Mouse (Mus musculus): ENCODE results near the gene Nxf1. TPM values are rescaled to one million over a fixed set of nuclear protein-coding genes. Genes with fewer than 3 reads are reported as not detected.
A peak's percentile ranks its signal among the peaks of the same experiment; 100 is the strongest.
"Not testable (repeated sequence)": the region's sequence is repeated elsewhere in the genome, so short reads cannot be mapped to it uniquely, and the experiment has no call there.

Gene Nxf1
- polyA plus RNA-seq, 1 experiment, result 191 TPM

- H3K27ac ChIP-seq (ENCODE audit: control insufficient read depth, insufficient read depth, low read length), result peak overlapping the region; percentile 55
- peak overlapping the region; percentile 56 for H3K4me3 ChIP-seq (ENCODE audit: control insufficient read depth, insufficient read depth, low read length)
- no peaks in the 10 kb centered on the region for H3K27me3 ChIP-seq (ENCODE audit: control insufficient read depth, insufficient read depth, low read length)
- peaks cover 3% of the 10 kb centered on the region; the same call in 1 of the 2 replicates for H3K4me1 ChIP-seq (replicated peaks; ENCODE audit: control insufficient read depth, insufficient read depth, low read length)
- TF ChIP-seq POLR2A (IDR thresholded peaks at IDR 0.05; ENCODE audit: control insufficient read depth, extremely low read depth, insufficient read depth, low read length, poor library complexity) (no peak), CTCF (IDR thresholded peaks at IDR 0.05; ENCODE audit: borderline replicate concordance, control insufficient read depth, extremely low read depth, insufficient read depth, low read length, poor library complexity) (no peak)
- H3K36me3 ChIP-seq (ENCODE audit: control insufficient read depth, insufficient read depth, low read length), result peaks cover 24% of the 10 kb centered on the region
- DNase-seq, result no peak
- under 1% methylated on average over 20 of the region's 20 CpGs for WGBS
Observed at GRCm38 (mm10) chr19:8723574-8724346, 33.1 kb upstream of the Nxf1 start.

DNA sequence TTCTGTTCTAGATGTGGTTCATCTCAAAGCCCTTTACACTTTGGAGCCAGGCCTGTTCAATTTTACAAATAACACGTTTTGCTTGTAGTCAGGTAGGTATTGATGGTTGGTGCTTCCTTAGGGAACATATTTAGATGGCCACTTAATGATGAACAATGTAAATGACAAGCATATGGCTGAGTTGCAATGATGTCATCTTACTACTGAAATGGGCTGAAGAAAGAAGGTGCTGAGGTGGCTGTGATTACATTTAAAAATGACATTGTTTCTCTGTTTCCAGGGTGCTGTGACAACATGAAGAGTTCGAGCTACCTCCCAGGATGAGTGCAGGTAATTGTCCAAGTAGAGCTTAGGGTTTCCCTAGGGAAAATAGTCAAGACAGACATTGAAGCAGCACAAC is 32.5 kb upstream of the Nxf1 start:
- no peaks in the 10 kb centered on the region for H3K27me3 ChIP-seq (ENCODE audit: control insufficient read depth, insufficient read depth, low read length)
- no peak overlapping the region for H3K27ac ChIP-seq (ENCODE audit: control insufficient read depth, insufficient read depth, low read length)
- 5% methylated on average over 2 of the region's 2 CpGs for WGBS
- TF ChIP-seq CTCF (IDR thresholded peaks at IDR 0.05; ENCODE audit: borderline replicate concordance, control insufficient read depth, extremely low read depth, insufficient read depth, low read length, poor library complexity) (no peak), POLR2A (IDR thresholded peaks at IDR 0.05; ENCODE audit: control insufficient read depth, extremely low read depth, insufficient read depth, low read length, poor library complexity) (no peak)
- peaks cover 3% of the 10 kb centered on the region; the same call in 1 of the 2 replicates for H3K4me1 ChIP-seq (replicated peaks; ENCODE audit: control insufficient read depth, insufficient read depth, low read length)
- no peak for DNase-seq
- peaks cover 24% of the 10 kb centered on the region for H3K36me3 ChIP-seq (ENCODE audit: control insufficient read depth, insufficient read depth, low read length)
- H3K4me3 ChIP-seq (ENCODE audit: control insufficient read depth, insufficient read depth, low read length), result no peak overlapping the region

GRCm38 (mm10) chr19:8725081-8725613 is 31.7 kb upstream of the Nxf1 start:
- Histone ChIP-seq H3K36me3 (ENCODE audit: control insufficient read depth, insufficient read depth, low read length) (peaks cover 24% of the 10 kb centered on the region), H3K4me1 (replicated peaks; ENCODE audit: control insufficient read depth, insufficient read depth, low read length) (peaks cover 3% of the 10 kb centered on the region; the same call in 1 of the 2 replicates), H3K4me3 (ENCODE audit: control insufficient read depth, insufficient read depth, low read length) (no peak overlapping the region), H3K27me3 (ENCODE audit: control insufficient read depth, insufficient read depth, low read length) (no peaks in the 10 kb centered on the region), H3K27ac (ENCODE audit: control insufficient read depth, insufficient read depth, low read length) (no peak overlapping the region)
- WGBS, result 77% methylated on average over 4 of the region's 4 CpGs
- TF ChIP-seq POLR2A (IDR thresholded peaks at IDR 0.05; ENCODE audit: control insufficient read depth, extremely low read depth, insufficient read depth, low read length, poor library complexity), result no peak
- no peak for TF ChIP-seq CTCF (IDR thresholded peaks at IDR 0.05; ENCODE audit: borderline replicate concordance, control insufficient read depth, extremely low read depth, insufficient read depth, low read length, poor library complexity)
- no peak for DNase-seq

- H3K4me3 ChIP-seq (ENCODE audit: control insufficient read depth, insufficient read depth, low read length), result no peak overlapping the region
- no peaks in the 10 kb centered on the region for H3K27me3 ChIP-seq (ENCODE audit: control insufficient read depth, insufficient read depth, low read length)
- DNase-seq, result no peak
- H3K4me1 ChIP-seq (replicated peaks; ENCODE audit: control insufficient read depth, insufficient read depth, low read length), result peaks cover 3% of the 10 kb centered on the region; the same call in 1 of the 2 replicates
- peaks cover 24% of the 10 kb centered on the region for H3K36me3 ChIP-seq (ENCODE audit: control insufficient read depth, insufficient read depth, low read length)
- no peak overlapping the region for H3K27ac ChIP-seq (ENCODE audit: control insufficient read depth, insufficient read depth, low read length)
- WGBS, result 87% methylated on average over 3 of the region's 3 CpGs
- TF ChIP-seq CTCF (IDR thresholded peaks at IDR 0.05; ENCODE audit: borderline replicate concordance, control insufficient read depth, extremely low read depth, insufficient read depth, low read length, poor library complexity) (no peak), POLR2A (IDR thresholded peaks at IDR 0.05; ENCODE audit: control insufficient read depth, extremely low read depth, insufficient read depth, low read length, poor library complexity) (no peak)
Observed at GRCm38 (mm10) chr19:8726609-8727390, 30.1 kb upstream of the Nxf1 start.

DNA sequence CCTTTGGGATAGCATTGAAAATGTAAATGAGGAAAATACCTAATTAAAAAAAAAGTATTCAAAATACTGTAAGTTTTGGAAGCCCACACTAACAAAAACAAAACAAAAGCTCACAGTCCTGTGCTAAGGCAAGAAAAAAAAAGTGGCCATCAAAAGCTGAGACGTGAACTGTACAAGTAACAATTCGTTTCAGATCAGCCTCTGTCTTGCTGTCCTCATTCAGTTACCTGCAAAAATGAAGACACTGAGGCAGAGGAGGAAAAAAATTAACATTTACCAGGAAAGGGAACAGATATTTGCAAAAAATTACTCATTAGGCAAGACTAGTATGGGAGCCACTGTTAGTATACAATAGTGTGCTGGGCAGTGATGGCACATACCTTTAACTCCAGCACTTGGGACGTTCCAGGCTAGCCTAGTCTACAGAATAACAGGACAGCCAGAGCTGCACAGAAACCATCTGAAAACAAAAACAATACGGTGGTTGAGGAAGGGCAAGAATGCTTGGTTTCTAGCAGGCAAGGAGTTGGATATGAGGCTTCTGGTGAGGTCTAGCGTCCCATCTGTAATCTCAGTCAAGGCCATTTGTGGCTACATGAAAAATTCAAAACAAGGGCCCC is 29.3 kb upstream of the Nxf1 start:
- no peak overlapping the region for H3K4me3 ChIP-seq (ENCODE audit: control insufficient read depth, insufficient read depth, low read length)
- H3K27me3 ChIP-seq (ENCODE audit: control insufficient read depth, insufficient read depth, low read length), result no peaks in the 10 kb centered on the region
- TF ChIP-seq CTCF (IDR thresholded peaks at IDR 0.05; ENCODE audit: borderline replicate concordance, control insufficient read depth, extremely low read depth, insufficient read depth, low read length, poor library complexity) (no peak), POLR2A (IDR thresholded peaks at IDR 0.05; ENCODE audit: control insufficient read depth, extremely low read depth, insufficient read depth, low read length, poor library complexity) (no peak)
- H3K27ac ChIP-seq (ENCODE audit: control insufficient read depth, insufficient read depth, low read length), result no peak overlapping the region
- no peaks in the 10 kb centered on the region for H3K4me1 ChIP-seq (replicated peaks; ENCODE audit: control insufficient read depth, insufficient read depth, low read length)
- WGBS, result 60% methylated on average over 5 of the region's 5 CpGs
- H3K36me3 ChIP-seq (ENCODE audit: control insufficient read depth, insufficient read depth, low read length), result peaks cover 24% of the 10 kb centered on the region
- DNase-seq, result no peak

GRCm38 (mm10) chr19:8728335-8729099 is 28.4 kb upstream of the Nxf1 start:
- H3K4me3 ChIP-seq (ENCODE audit: control insufficient read depth, insufficient read depth, low read length); H3K27ac ChIP-seq (ENCODE audit: control insufficient read depth, insufficient read depth, low read length); DNase-seq; H3K27me3 ChIP-seq (ENCODE audit: control insufficient read depth, insufficient read depth, low read length); H3K4me1 ChIP-seq (replicated peaks; ENCODE audit: control insufficient read depth, insufficient read depth, low read length): not testable (repeated sequence)
- H3K36me3 ChIP-seq (ENCODE audit: control insufficient read depth, insufficient read depth, low read length), result peaks cover 24% of the 10 kb centered on the region
- WGBS, result 74% methylated on average over 3 of the region's 3 CpGs
